Mouse (Mus musculus) olfactory bulb, adult 2 months (tissue): ENCODE results near the gene Fdx1.

ENCODE experiments used
- CTCF ChIP-seq: fragments of 200-500 bp; IDR thresholded peaks from 2 replicates; pipeline ENCODE4 v1.5.1; 2012; ENCODE audit warnings: low read depth, mild to moderate bottlenecking, low read length, moderate library complexity; ENCODE audit not compliant: insufficient read depth
- POLR2A ChIP-seq: fragments of 200-500 bp; IDR thresholded peaks from 2 replicates; pipeline ENCODE4 v1.6.1; 2012; ENCODE audit warnings: mild to moderate bottlenecking, low read depth, low read length, moderate library complexity; ENCODE audit not compliant: insufficient read depth

- TF ChIP-seq POLR2A: no peak
- TF ChIP-seq CTCF: no peak
Measured at GRCm38 (mm10) chr9:51991241-51991876, 28.0 kb upstream of the Fdx1 start.
